Mouse (Mus musculus): ENCODE results near the gene Calm1. TPM values are rescaled to one million over a fixed set of nuclear protein-coding genes. Genes with fewer than 3 reads are reported as not detected.
"Not testable (repeated sequence)": the region's sequence is repeated elsewhere in the genome, so short reads cannot be mapped to it uniquely, and the experiment has no call there.

The Calm1 gene
- polyA plus RNA-seq, 1 experiment = 385 TPM

GRCm38 (mm10) chr12:100212397-100212796, 13.2 kb downstream of the Calm1 start:
- Histone ChIP-seq H3K4me2 (ENCODE audit: low read depth) (no peak overlapping the region), H3K4me3 (no peak overlapping the region), H3K36me3 (ENCODE audit: control insufficient read depth, insufficient read depth) (peaks cover 20% of the 10 kb centered on the region), H3K27me3 (ENCODE audit: control insufficient read depth, insufficient read depth, insufficient read length) (no peaks in the 10 kb centered on the region), H3ac (ENCODE audit: control insufficient read depth, insufficient read length) (no peak overlapping the region), H3K79me2 (ENCODE audit: control insufficient read depth, insufficient read depth) (no peaks in the 10 kb centered on the region)
- TF ChIP-seq MYOG (IDR thresholded peaks at IDR 0.05; ENCODE audit: control insufficient read depth in 1 of 3, insufficient read depth in 1 of 3, insufficient read length in 2 of 3, low read depth in 2 of 3) = no peak

- H3K36me3 ChIP-seq (ENCODE audit: control insufficient read depth, insufficient read depth) = peaks cover 12% of the 10 kb centered on the region
- no peaks in the 10 kb centered on the region for H3K27me3 ChIP-seq (ENCODE audit: control insufficient read depth, insufficient read depth, insufficient read length)
- H3K4me3 ChIP-seq = no peak overlapping the region
- no peak overlapping the region for H3ac ChIP-seq (ENCODE audit: control insufficient read depth, insufficient read length)
- no peaks in the 10 kb centered on the region for H3K79me2 ChIP-seq (ENCODE audit: control insufficient read depth, insufficient read depth)
- no peak for TF ChIP-seq MYOG (IDR thresholded peaks at IDR 0.05; ENCODE audit: control insufficient read depth in 1 of 3, insufficient read depth in 1 of 3, insufficient read length in 2 of 3, low read depth in 2 of 3)
- TF ChIP-seq SRF (IDR thresholded peaks at IDR 0.05; ENCODE audit: control insufficient read depth, insufficient read length, low read depth) = no peak
- no peak for TF ChIP-seq TCF12 (IDR thresholded peaks at IDR 0.05; ENCODE audit: insufficient read depth, poor library complexity, severe bottlenecking)
- no peak for TF ChIP-seq POLR2AphosphoS2 (IDR thresholded peaks at IDR 0.05; ENCODE audit: insufficient read length, low read depth)
- no peak for TF ChIP-seq TCF3 (IDR thresholded peaks at IDR 0.05; ENCODE audit: insufficient read length, low read depth)
- no peak for TF ChIP-seq POLR2A (IDR thresholded peaks at IDR 0.05; ENCODE audit: insufficient read length, low read depth)
- no peak for TF ChIP-seq REST (IDR thresholded peaks at IDR 0.05; ENCODE audit: insufficient read depth, insufficient read length)
- no peak for TF ChIP-seq E2F4 (IDR thresholded peaks at IDR 0.05; ENCODE audit: insufficient read depth)
- no peak for TF ChIP-seq MYOD1 (IDR thresholded peaks at IDR 0.05; ENCODE audit: control insufficient read depth in 1 of 3, insufficient read length in 2 of 3, low read depth in 2 of 3)
- no peak overlapping the region for H3K4me2 ChIP-seq (ENCODE audit: low read depth)
Measured at GRCm38 (mm10) chr12:100213162-100213561, 13.9 kb downstream of the Calm1 start.

- no peaks in the 10 kb centered on the region for H3K27me3 ChIP-seq (ENCODE audit: control insufficient read depth, insufficient read depth, insufficient read length)
- TF ChIP-seq TCF3 (IDR thresholded peaks at IDR 0.05; ENCODE audit: insufficient read length, low read depth) = no peak
- TF ChIP-seq CEBPB (IDR thresholded peaks at IDR 0.05; ENCODE audit: insufficient read depth, poor library complexity, severe bottlenecking) = no peak
- no peak for TF ChIP-seq REST (IDR thresholded peaks at IDR 0.05; ENCODE audit: insufficient read depth, insufficient read length)
- TF ChIP-seq MAX (IDR thresholded peaks at IDR 0.05; ENCODE audit: low read depth) = no peak
- TF ChIP-seq USF1 (IDR thresholded peaks at IDR 0.05; ENCODE audit: low read depth) = no peak
- no peak for TF ChIP-seq MYOD1 (IDR thresholded peaks at IDR 0.05; ENCODE audit: control insufficient read depth in 1 of 3, insufficient read length in 2 of 3, low read depth in 2 of 3)
- TF ChIP-seq POLR2A (IDR thresholded peaks at IDR 0.05; ENCODE audit: insufficient read length, low read depth) = no peak
- no peak for TF ChIP-seq E2F4 (IDR thresholded peaks at IDR 0.05; ENCODE audit: insufficient read depth)
- no peak for TF ChIP-seq MYOG (IDR thresholded peaks at IDR 0.05; ENCODE audit: control insufficient read depth in 1 of 3, insufficient read depth in 1 of 3, insufficient read length in 2 of 3, low read depth in 2 of 3)
- no peak for TF ChIP-seq TCF12 (IDR thresholded peaks at IDR 0.05; ENCODE audit: insufficient read depth, poor library complexity, severe bottlenecking)
- TF ChIP-seq POLR2AphosphoS2 (IDR thresholded peaks at IDR 0.05; ENCODE audit: insufficient read length, low read depth) = no peak
- TF ChIP-seq SRF (IDR thresholded peaks at IDR 0.05; ENCODE audit: control insufficient read depth, insufficient read length, low read depth) = no peak
- H3K4me2 ChIP-seq (ENCODE audit: low read depth) = no peak overlapping the region
Measured at GRCm38 (mm10) chr12:100214156-100214555, 14.9 kb downstream of the Calm1 start.

GRCm38 (mm10) chr12:100214738-100215137, 15.5 kb downstream of the Calm1 start:
- Histone ChIP-seq H3K4me3 (no peak overlapping the region), H3K79me2 (ENCODE audit: control insufficient read depth, insufficient read depth) (no peaks in the 10 kb centered on the region), H3K36me3 (ENCODE audit: control insufficient read depth, insufficient read depth) (no peaks in the 10 kb centered on the region), H3ac (ENCODE audit: control insufficient read depth, insufficient read length) (no peak overlapping the region), H3K4me2 (ENCODE audit: low read depth) (no peak overlapping the region), H3K27me3 (ENCODE audit: control insufficient read depth, insufficient read depth, insufficient read length) (no peaks in the 10 kb centered on the region)
- TF ChIP-seq TCF3 (IDR thresholded peaks at IDR 0.05; ENCODE audit: insufficient read length, low read depth) = no peak
- no peak for TF ChIP-seq TCF12 (IDR thresholded peaks at IDR 0.05; ENCODE audit: insufficient read depth, poor library complexity, severe bottlenecking)
- TF ChIP-seq POLR2A (IDR thresholded peaks at IDR 0.05; ENCODE audit: insufficient read length, low read depth) = no peak
- TF ChIP-seq MYOD1 (IDR thresholded peaks at IDR 0.05; ENCODE audit: control insufficient read depth in 1 of 3, insufficient read length in 2 of 3, low read depth in 2 of 3) = no peak
- TF ChIP-seq REST (IDR thresholded peaks at IDR 0.05; ENCODE audit: insufficient read depth, insufficient read length) = no peak
- no peak for TF ChIP-seq CEBPB (IDR thresholded peaks at IDR 0.05; ENCODE audit: insufficient read depth, poor library complexity, severe bottlenecking)
- no peak for TF ChIP-seq USF1 (IDR thresholded peaks at IDR 0.05; ENCODE audit: low read depth)
- no peak for TF ChIP-seq MYOG (IDR thresholded peaks at IDR 0.05; ENCODE audit: control insufficient read depth in 1 of 3, insufficient read depth in 1 of 3, insufficient read length in 2 of 3, low read depth in 2 of 3)
- no peak for TF ChIP-seq E2F4 (IDR thresholded peaks at IDR 0.05; ENCODE audit: insufficient read depth)
- TF ChIP-seq SRF (IDR thresholded peaks at IDR 0.05; ENCODE audit: control insufficient read depth, insufficient read length, low read depth) = no peak
- no peak for TF ChIP-seq MAX (IDR thresholded peaks at IDR 0.05; ENCODE audit: low read depth)
- TF ChIP-seq POLR2AphosphoS2 (IDR thresholded peaks at IDR 0.05; ENCODE audit: insufficient read length, low read depth) = no peak

More at GRCm38 (mm10) chr12:100214156-100214555, 14.9 kb downstream of the Calm1 start:
- no peaks in the 10 kb centered on the region for H3K79me2 ChIP-seq (ENCODE audit: control insufficient read depth, insufficient read depth)
- H3K4me3 ChIP-seq = no peak overlapping the region
- H3ac ChIP-seq (ENCODE audit: control insufficient read depth, insufficient read length) = no peak overlapping the region
- H3K36me3 ChIP-seq (ENCODE audit: control insufficient read depth, insufficient read depth) = peaks cover 5% of the 10 kb centered on the region

GRCm38 (mm10) chr12:100217087-100217486, 17.9 kb downstream of the Calm1 start:
- H3K4me3 ChIP-seq; H3ac ChIP-seq (ENCODE audit: control insufficient read depth, insufficient read length); H3K79me2 ChIP-seq (ENCODE audit: control insufficient read depth, insufficient read depth); H3K27me3 ChIP-seq (ENCODE audit: control insufficient read depth, insufficient read depth, insufficient read length); H3K4me2 ChIP-seq (ENCODE audit: low read depth); H3K36me3 ChIP-seq (ENCODE audit: control insufficient read depth, insufficient read depth): not testable (repeated sequence)
